Mouse (Mus musculus) spleen, adult 10 weeks (tissue): Measurements from ENCODE around the gene Gm21858. TPM values are rescaled to one million over a fixed set of nuclear protein-coding genes. Genes with fewer than 3 reads are reported as not detected.

Experiments used
- polyA plus RNA-seq: library from polyadenylated mRNA; stranded (reverse); fragments of 350-450 nt; fragmentation: Illumina TruSeq; extraction: RNeasy Lipid Tissue Mini Kit (QIAGEN cat#74804); gene quantifications from one replicate; pipeline ENCODE4 v1.2.3, GENCODE M21; 2015; ENCODE audit warnings: low replicate concordance; ENCODE audit not compliant: insufficient read depth

The Gm21858 gene
- not detected for polyA plus RNA-seq

DNA sequence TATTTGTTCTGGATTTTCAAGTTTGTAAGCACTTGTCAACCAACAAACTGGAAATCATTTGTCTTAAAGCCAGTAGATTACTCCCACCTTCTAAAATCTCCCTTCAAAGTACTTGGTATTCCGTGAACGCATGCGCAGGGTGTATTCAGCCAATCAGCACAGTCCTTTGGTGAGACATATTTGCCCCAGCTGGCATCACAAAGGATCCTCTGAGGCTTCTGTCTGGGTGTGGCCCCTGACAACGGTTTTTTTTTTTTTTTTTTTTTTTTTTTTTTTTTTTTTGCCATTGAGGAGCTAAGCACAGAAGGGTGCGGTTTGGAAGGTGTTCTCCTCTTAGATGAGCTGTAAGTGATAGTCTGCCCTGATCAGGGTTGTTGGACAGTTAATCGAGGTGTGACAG lies at the start of gene Gm21858:
TSS of gene Gm21858 (plus strand) at position 301 of the 400 bp plus-strand sequence.

